Mouse (Mus musculus) limb, embryonic 11.5 days (tissue): ENCODE results near the gene Akr1c19. TPM values are rescaled to one million over a fixed set of nuclear protein-coding genes. Genes with fewer than 3 reads are reported as not detected.
"Not testable (repeated sequence)": the region's sequence is repeated elsewhere in the genome, so short reads cannot be mapped to it uniquely, and the experiment has no call there.

Source experiments
- ATAC-seq: fragments of 200-750 bp; cut with Nextera tagmentation; 2 replicates; pipeline ENCODE4 v1.8.0; 2017; ENCODE audit warnings: low read depth; ENCODE audit not compliant: insufficient number of reproducible peaks, low FRiP score, low TSS enrichment
- DNase-seq: peaks from one replicate; pipeline ENCODE4 v3.0.0-alpha.2; 2015; ENCODE audit warnings: low spot score
- H3K27ac ChIP-seq: fragments of 300-500 bp; sonication (generic); replicated peaks from 2 replicates; pipeline ENCODE4 v1.5.1; 2014; ENCODE audit warnings: low read depth, mild to moderate bottlenecking, low read length
- H3K27me3 ChIP-seq: fragments of 300-500 bp; sonication (generic); 2 replicates; pipeline ENCODE4 v1.6.1; 2014; ENCODE audit warnings: mild to moderate bottlenecking, low read length, mixed read lengths; ENCODE audit not compliant: control insufficient read depth, insufficient read depth
- H3K36me3 ChIP-seq: fragments of 300-500 bp; sonication (generic); 2 replicates; pipeline ENCODE4 v1.6.1; 2014; ENCODE audit warnings: mild to moderate bottlenecking, low read length, moderate library complexity, mixed read lengths; ENCODE audit not compliant: control insufficient read depth, insufficient read depth
- H3K4me1 ChIP-seq: fragments of 300-500 bp; sonication (generic); 2 replicates; pipeline ENCODE4 v1.6.1; 2014; ENCODE audit warnings: low read length, mixed read lengths; ENCODE audit not compliant: control insufficient read depth, insufficient read depth
- H3K4me2 ChIP-seq: fragments of 300-500 bp; sonication (generic); 2 replicates; pipeline ENCODE4 v1.6.1; 2014; ENCODE audit warnings: low read depth, mild to moderate bottlenecking, moderate library complexity; ENCODE audit not compliant: severe bottlenecking
- H3K4me3 ChIP-seq: fragments of 300-500 bp; sonication (generic); 2 replicates; pipeline ENCODE4 v1.5.1; 2014; ENCODE audit warnings: low read depth, low read length
- H3K9ac ChIP-seq: fragments of 300-500 bp; sonication (generic); 2 replicates; pipeline ENCODE4 v1.6.1; 2014; ENCODE audit warnings: mild to moderate bottlenecking, low read length
- H3K9me3 ChIP-seq: fragments of 300-500 bp; sonication (generic); 2 replicates; pipeline ENCODE4 v1.6.1; 2016; ENCODE audit warnings: low read length; ENCODE audit not compliant: control insufficient read depth
- WGBS: fragments of 180-500 bp; shearing (Covaris S2); extraction: QIAGEN DNeasy Blood & Tissue Kit; methylation state at CpG from one replicate; pipeline ENCODE4 v1.1.7; 2014; 5-methylcytosine and 5-hydroxymethylcytosine counted together
- polyA plus RNA-seq: library from polyadenylated mRNA; unstranded; fragments of >200 nt; fragmentation: Nextera tagmentation; extraction: Ambion mirVana; gene quantifications from 2 replicates; pipeline ENCODE4 v1.2.1, GENCODE M21; 2014

Gene Akr1c19
- polyA plus RNA-seq, 1 experiment from 2014 or later = 0.28 TPM

DNA sequence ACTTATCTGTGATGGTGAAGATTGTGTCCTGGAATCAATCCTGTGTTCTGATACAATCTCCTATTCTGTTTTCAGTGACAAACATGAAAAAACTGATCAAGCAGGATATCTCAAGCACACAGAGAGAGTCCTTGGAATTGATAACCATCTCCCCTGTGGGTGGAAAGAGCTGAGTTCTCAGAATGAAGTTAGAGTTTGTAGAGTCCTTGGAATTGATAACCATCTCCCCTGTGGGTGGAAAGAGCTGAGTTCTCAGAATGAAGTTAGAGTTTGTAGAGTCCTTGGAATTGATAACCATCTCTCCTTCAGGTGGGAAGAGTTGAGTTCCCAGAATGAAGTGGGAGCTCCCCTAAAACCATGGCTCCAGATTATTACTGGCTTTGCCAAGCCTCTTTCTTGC, 28.4 kb downstream of the Akr1c19 start:
- H3K4me2 ChIP-seq, H3K27ac ChIP-seq, H3K36me3 ChIP-seq, ATAC-seq, H3K4me3 ChIP-seq, DNase-seq, H3K9me3 ChIP-seq, H3K4me1 ChIP-seq, H3K9ac ChIP-seq, H3K27me3 ChIP-seq: not testable (repeated sequence)

DNA sequence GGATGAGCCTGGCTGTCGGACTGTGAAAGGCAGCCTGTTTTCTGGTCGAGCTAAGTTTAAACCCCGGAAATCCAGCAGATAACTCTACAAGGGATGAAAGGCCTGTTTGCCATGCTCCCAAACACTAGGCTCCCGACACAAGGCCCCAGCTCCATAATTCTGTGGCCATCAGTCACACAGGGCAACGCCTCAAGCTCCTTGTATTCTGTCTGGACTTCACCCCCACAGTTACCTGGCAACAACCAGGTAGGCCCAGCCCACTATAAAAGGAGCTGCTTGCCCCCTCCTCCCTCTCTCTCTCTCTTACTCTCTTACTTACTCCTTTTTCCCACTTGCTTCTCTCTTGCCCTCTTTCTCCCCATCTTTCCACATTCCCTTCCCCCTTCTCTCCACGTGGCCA, 28.8 kb downstream of the Akr1c19 start:
- 88% methylated on average over 6 of the region's 6 CpGs for WGBS
- H3K4me2 ChIP-seq = no peak overlapping the region
- H3K27me3 ChIP-seq = no peaks in the 10 kb centered on the region
- no peak overlapping the region for H3K27ac ChIP-seq
- H3K4me1 ChIP-seq = no peaks in the 10 kb centered on the region
- ATAC-seq (no peak), DNase-seq (no peak)
- no peaks in the 10 kb centered on the region for H3K36me3 ChIP-seq
- no peak overlapping the region for H3K9ac ChIP-seq
- no peak overlapping the region for H3K4me3 ChIP-seq
- H3K9me3 ChIP-seq = no peaks in the 10 kb centered on the region

DNA sequence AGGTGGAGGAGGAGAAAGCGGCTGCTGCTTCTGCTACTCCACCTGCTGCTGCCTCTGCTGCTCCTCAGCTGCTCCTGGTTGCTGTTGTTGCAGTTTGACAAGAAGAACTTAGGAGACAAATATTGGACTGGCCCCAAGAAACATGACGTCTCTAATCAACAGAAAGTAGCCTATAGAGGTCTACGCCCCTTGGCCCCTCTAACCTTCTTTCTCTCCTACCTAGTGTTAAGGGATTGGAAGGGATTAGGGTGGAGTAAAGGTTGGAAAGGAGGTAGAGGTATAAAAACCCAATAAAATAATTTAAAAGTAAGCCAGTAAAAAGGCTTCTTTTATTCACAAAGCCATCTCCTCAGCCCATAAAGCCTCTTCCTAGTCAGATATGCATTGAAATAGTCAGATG, 36.1 kb downstream of the Akr1c19 start:
- WGBS = 87% methylated on average over 3 of the region's 3 CpGs
- no peak overlapping the region for H3K9ac ChIP-seq
- H3K4me1 ChIP-seq = no peaks in the 10 kb centered on the region
- DNase-seq (no peak), ATAC-seq (no peak)
- no peaks in the 10 kb centered on the region for H3K27me3 ChIP-seq
- H3K27ac ChIP-seq = no peak overlapping the region
- H3K36me3 ChIP-seq = no peaks in the 10 kb centered on the region
- no peaks in the 10 kb centered on the region for H3K9me3 ChIP-seq
- no peak overlapping the region for H3K4me3 ChIP-seq
- H3K4me2 ChIP-seq = no peak overlapping the region

DNA sequence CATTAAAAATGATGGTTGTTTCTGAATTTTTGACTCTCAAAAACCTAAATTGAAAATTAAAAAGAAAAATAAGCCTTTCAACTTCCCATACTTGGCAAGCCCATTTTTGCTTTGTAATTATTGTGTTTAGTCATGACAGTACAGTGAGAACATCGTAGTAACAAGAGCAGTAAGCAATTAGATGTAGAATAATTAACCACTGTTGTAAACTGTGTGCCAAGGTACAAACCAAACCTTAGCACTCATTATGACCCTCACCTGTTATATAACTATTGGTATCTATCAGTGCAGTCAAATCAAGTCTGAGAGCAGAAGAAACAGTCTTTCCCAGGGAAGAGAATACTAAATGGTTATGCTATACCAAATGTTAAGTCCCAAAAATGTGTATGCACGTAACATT, 36.5 kb downstream of the Akr1c19 start:
- H3K4me2 ChIP-seq = no peak overlapping the region
- H3K36me3 ChIP-seq = no peaks in the 10 kb centered on the region
- H3K9ac ChIP-seq = no peak overlapping the region
- no peaks in the 10 kb centered on the region for H3K4me1 ChIP-seq
- no peak for ATAC-seq
- DNase-seq = no peak
- no peaks in the 10 kb centered on the region for H3K9me3 ChIP-seq
- no peak overlapping the region for H3K4me3 ChIP-seq
- H3K27me3 ChIP-seq = no peaks in the 10 kb centered on the region
- H3K27ac ChIP-seq = no peak overlapping the region
- WGBS = 91% methylated on average over 2 of the region's 2 CpGs

DNA sequence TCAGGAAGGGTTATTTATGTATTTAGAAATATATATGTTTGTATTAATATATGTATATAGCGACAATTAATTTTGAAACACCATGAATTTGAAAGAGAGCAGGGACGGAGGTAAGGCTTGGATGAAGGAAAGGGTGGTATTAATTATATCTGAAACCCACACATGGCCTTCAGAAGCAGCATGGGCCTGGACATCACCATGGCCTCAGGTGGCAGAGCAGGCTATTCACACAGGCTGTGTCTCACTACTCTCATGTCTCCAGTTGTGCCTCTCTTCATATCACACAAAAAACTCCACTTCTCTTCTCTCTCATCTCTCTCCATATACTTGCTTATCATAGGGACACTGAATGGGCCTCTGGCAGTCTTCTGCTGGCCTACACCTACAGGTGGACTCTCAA, 37.0 kb downstream of the Akr1c19 start:
- not testable (repeated sequence) for H3K4me1 ChIP-seq, H3K9ac ChIP-seq, DNase-seq, H3K4me2 ChIP-seq, H3K36me3 ChIP-seq, H3K27ac ChIP-seq, ATAC-seq, H3K27me3 ChIP-seq, H3K9me3 ChIP-seq, H3K4me3 ChIP-seq
- 93% methylated on average over 2 of the region's 2 CpGs for WGBS

DNA sequence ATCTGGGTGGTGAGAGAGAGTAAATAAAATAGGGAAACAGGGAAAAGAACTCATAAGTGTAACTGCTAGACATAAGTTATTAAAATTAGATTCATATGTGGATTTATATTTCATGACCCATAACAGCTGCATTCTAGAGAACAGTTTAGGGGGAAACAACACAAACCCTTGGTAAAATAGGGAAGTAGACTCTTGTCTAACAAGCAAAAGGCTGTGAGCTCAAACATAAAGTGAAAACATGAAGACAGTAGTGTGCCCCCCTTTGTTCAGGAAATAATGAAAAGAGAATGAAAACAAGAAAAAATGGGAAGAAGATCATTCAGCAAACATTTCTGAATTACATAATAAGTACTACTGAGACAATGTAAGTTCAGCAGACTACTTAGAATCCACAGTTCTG, 42.4 kb downstream of the Akr1c19 start:
- H3K36me3 ChIP-seq = no peaks in the 10 kb centered on the region

DNA sequence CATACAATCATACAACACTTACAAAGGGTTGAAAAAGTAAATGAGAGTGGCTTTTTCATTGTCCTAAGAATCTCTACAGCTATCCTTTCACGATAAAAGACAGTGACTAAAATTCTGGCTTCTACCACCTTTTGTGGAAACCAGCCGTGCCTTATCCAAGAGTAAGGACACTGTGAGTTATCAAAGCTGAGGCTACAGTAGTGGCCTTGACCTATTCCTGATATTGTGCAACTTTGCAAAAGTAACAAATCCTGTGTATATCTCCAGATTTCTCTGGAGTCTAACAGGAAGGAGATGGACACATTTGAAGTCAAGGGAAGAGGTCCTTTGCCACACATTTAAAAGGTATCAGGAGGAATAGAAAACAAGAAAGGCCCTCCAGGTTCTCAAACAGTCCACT, 49.0 kb downstream of the Akr1c19 start:
- 96% methylated on average over 2 of the region's 2 CpGs for WGBS
- Histone ChIP-seq H3K4me1 (no peaks in the 10 kb centered on the region), H3K27me3 (no peaks in the 10 kb centered on the region), H3K9ac (no peak overlapping the region), H3K27ac (no peak overlapping the region), H3K36me3 (no peaks in the 10 kb centered on the region), H3K4me2 (no peak overlapping the region), H3K9me3 (no peaks in the 10 kb centered on the region; the same call in 1 of the 2 replicates), H3K4me3 (no peak overlapping the region)
- ATAC-seq (no peak), DNase-seq (no peak)

More for the DNA sequence above, 42.4 kb downstream of the Akr1c19 start:
- Histone ChIP-seq H3K27me3 (no peaks in the 10 kb centered on the region), H3K9me3 (no peaks in the 10 kb centered on the region), H3K27ac (no peak overlapping the region), H3K4me1 (no peaks in the 10 kb centered on the region), H3K9ac (no peak overlapping the region), H3K4me2 (no peak overlapping the region), H3K4me3 (no peak overlapping the region)
- DNase-seq (no peak), ATAC-seq (no peak)

DNA sequence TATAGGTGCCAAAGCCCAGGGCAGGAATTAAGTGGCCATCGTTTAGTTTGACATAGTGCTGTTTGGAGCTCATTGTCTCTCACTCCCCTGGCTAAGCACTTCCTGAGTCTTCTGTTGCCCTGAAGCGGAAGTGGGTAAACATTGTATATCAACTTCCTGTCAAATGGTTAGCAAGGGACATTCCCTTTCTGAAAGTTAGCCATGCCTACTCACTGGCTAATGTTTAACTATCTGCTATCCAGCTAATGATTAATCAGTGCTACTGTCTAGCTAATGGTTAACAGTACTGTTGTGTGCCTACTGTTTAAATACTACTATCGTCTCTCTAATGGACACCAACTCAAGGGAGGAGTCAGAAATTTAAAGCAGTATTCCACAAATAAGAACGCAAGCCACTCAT, 50.8 kb downstream of the Akr1c19 start, which contains the start of gene Akr1c12:
TSS of gene Akr1c12 (minus strand) at position 150 of the 400 bp plus-strand sequence.
- ATAC-seq = no peak
- Histone ChIP-seq H3K9me3 (no peaks in the 10 kb centered on the region; the same call in 1 of the 2 replicates), H3K4me2 (no peak within 1 kb of the TSS), H3K27me3 (no peaks in the 10 kb centered on the region), H3K4me3 (no peak within 1 kb of the TSS), H3K27ac (no peak within 1 kb of the TSS), H3K9ac (no peak within 1 kb of the TSS), H3K36me3 (no peaks in the 10 kb centered on the region), H3K4me1 (no peaks in the 10 kb centered on the region)
- no peak for DNase-seq
- 64% methylated on average over 4 of the region's 4 CpGs for WGBS
